Mouse (Mus musculus) adrenal gland, postnatal 4 days (tissue): ENCODE data around the gene Vmn2r42. TPM values are rescaled to one million over a fixed set of nuclear protein-coding genes. Genes with fewer than 3 reads are reported as not detected.
"Not testable (repeated sequence)": the region's sequence is repeated elsewhere in the genome, so short reads cannot be mapped to it uniquely, and the experiment has no call there.

Experiments used
- DNase-seq, 2 experiments: peaks; one replicate each; pipeline ENCODE4 v3.0.0; 2021 to 2022; ENCODE audit warnings: low spot score in 2 of 2, mixed read lengths in 2 of 2
- long read RNA-seq, 2 experiments: library from polyadenylated mRNA; stranded (forward); transcript quantifications; one replicate each; pipeline ENCODE4 v2.0.0; 2021
- total RNA-seq, 2 experiments: library from RNA; stranded (reverse); gene quantifications; 2 replicates each; pipeline ENCODE4 v1.2.3; 2021

Gene Vmn2r42
- not detected for total RNA-seq
- long read RNA-seq, experiment 1, result 0 reads
- long read RNA-seq, experiment 2, result 0 reads

GRCm38 (mm10) chr7:8200220-8200619 lies at the start of gene Vmn2r42:
Gene Vmn2r42, minus strand, starts transcription at chr7:8200320.
- DNase-seq, result not testable (repeated sequence)

GRCm38 (mm10) chr7:8161554-8161953 lies 38.6 kb downstream of the Vmn2r42 start, which contains the start of gene Vmn2r41:
Gene Vmn2r41, minus strand, starts transcription at chr7:8161654.
- DNase-seq, result not testable (repeated sequence)

Other genes starting within 250 kb of the Vmn2r42 start
- not detected for gene Vmn2r41, start 38.7 kb downstream of the Vmn2r42 start, total RNA-seq
- gene Vmn2r43, start 60.3 kb upstream of the Vmn2r42 start, total RNA-seq, result not detected
- not detected for gene Vmn2r44, start 183.0 kb upstream of the Vmn2r42 start, total RNA-seq